Mouse (Mus musculus): ENCODE results near the gene Agmo.

DNA sequence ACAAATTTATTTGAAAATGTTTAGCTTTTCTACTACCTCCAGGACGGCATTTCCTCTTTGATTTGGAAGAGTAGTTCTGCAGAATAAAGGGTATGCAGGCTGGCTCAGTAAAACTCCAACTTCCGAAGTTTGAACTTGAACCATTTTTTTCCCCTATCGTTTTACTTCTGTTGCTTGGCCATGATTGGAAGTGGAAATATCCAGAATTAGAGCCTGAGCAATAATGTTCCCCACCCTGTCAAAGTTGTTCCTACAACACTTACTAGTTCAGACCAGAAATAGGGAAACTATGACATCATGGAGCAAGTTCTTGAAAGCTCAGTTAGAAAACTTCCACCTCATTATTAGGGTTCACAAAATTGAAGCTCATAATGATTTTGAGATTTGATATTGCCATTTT, 1.0 kb downstream of the Agmo start:
- no peak for TF ChIP-seq POLR2A (IDR thresholded peaks at IDR 0.05; ENCODE audit: insufficient read depth, low read depth, low read length)
- no peak for TF ChIP-seq CTCF (IDR thresholded peaks at IDR 0.05)
- TF ChIP-seq EP300 (IDR thresholded peaks at IDR 0.05; ENCODE audit: insufficient read depth, low read depth, low read length), result no peak

Measured in heart, adult 2 months (tissue).